ENCODE assay signal across 12 mouse cellular contexts in genomic region chr13:104094531-104095385, GRCm38 (mm10). TPM values are rescaled to one million over a fixed set of nuclear protein-coding genes. Genes with fewer than 3 reads are reported as not detected.
DNase-seq lines count a peak whose midpoint lies in the region; ATAC-seq and TF ChIP-seq lines count a peak whose summit lies in the region.
"Had no signal": no experiment of that assay in that cellular context is flagged by ENCODE, and none has a peak within 500 bp of the region (broad histone marks: within the 10 kb centered on the region; RNA-seq: fewer than 3 reads in every experiment).

No protein-coding gene starts in this region.

- H3K27ac ChIP-seq in heart, embryonic 12.5 days (ENCODE audit: poor library complexity, severe bottlenecking) = peak overlapping the region; percentile 8; the same call in 1 of the 2 replicates
- H3K27ac ChIP-seq in lung, embryonic 14.5 days (ENCODE audit: low read depth) = no peak overlapping the region
- H3K27ac ChIP-seq in kidney, embryonic 16.5 days (ENCODE audit: low read length) = no peak overlapping the region
- H3K27ac ChIP-seq: embryonic facial prominence, embryonic 13.5 days; hindbrain, embryonic 14.5 days; stomach, embryonic 15.5 days had no signal

- no peak overlapping the region for H3K4me3 ChIP-seq in heart, embryonic 12.5 days
- no peak overlapping the region for H3K4me3 ChIP-seq in lung, embryonic 14.5 days (ENCODE audit: low read depth, low read length)
- no peak overlapping the region for H3K4me3 ChIP-seq in kidney, embryonic 16.5 days (ENCODE audit: low read length)
- H3K4me3 ChIP-seq: embryonic facial prominence, embryonic 13.5 days; stomach, embryonic 15.5 days had no signal

- peak; percentile 89 for DNase-seq in 416B (ENCODE audit: low read depth)
- DNase-seq in NIH3T3 (ENCODE audit: low read depth) = peak; percentile 89
- no peak for DNase-seq in lung, embryonic 14.5 days
- DNase-seq in right cerebral cortex, adult 2 months (ENCODE audit: low spot score in 2 of 2) = no peak
- DNase-seq in spleen, postnatal 10 days (ENCODE audit: low spot score in 2 of 2) = no peak
- DNase-seq in B cell, adult 2 months = no peak
- DNase-seq: layer of hippocampus, postnatal 36 days had no signal

- H3K36me3 ChIP-seq in heart, embryonic 12.5 days = no peaks in the 10 kb centered on the region
- H3K36me3 ChIP-seq in lung, embryonic 14.5 days (ENCODE audit: insufficient read depth) = 0 out of 2 replicates have a peak, but pooled peaks cover 2% of the 10 kb centered on the region
- H3K36me3 ChIP-seq in kidney, embryonic 16.5 days (ENCODE audit: insufficient read depth, low read length) = no peaks in the 10 kb centered on the region
- H3K36me3 ChIP-seq: embryonic facial prominence, embryonic 13.5 days; stomach, embryonic 15.5 days had no signal

- H3K9me3 ChIP-seq in heart, embryonic 12.5 days (replicated peaks) = no peaks in the 10 kb centered on the region
- H3K9me3 ChIP-seq in lung, embryonic 14.5 days (ENCODE audit: low read depth, low read length) = no peaks in the 10 kb centered on the region
- H3K9me3 ChIP-seq in kidney, embryonic 16.5 days (ENCODE audit: low read length) = no peaks in the 10 kb centered on the region
- H3K9me3 ChIP-seq: embryonic facial prominence, embryonic 13.5 days; stomach, embryonic 15.5 days had no signal

- H3K9ac ChIP-seq in heart, embryonic 12.5 days = no peak overlapping the region
- H3K9ac ChIP-seq in lung, embryonic 14.5 days = no peak overlapping the region
- no peak overlapping the region for H3K9ac ChIP-seq in kidney, embryonic 16.5 days (replicated peaks; ENCODE audit: low read length)
- H3K9ac ChIP-seq: embryonic facial prominence, embryonic 13.5 days; hindbrain, embryonic 14.5 days; stomach, embryonic 15.5 days had no signal

- no peak for TF ChIP-seq CTCF in lung, embryonic 14.5 days (IDR thresholded peaks at IDR 0.05; ENCODE audit: low read depth)

- peaks cover 35% of the 10 kb centered on the region for H3K4me1 ChIP-seq in heart, embryonic 12.5 days (replicated peaks)
- H3K4me1 ChIP-seq in lung, embryonic 14.5 days (ENCODE audit: insufficient read depth) = peaks cover 7% of the 10 kb centered on the region
- H3K4me1 ChIP-seq in kidney, embryonic 16.5 days (ENCODE audit: insufficient read depth, low read length) = no peaks in the 10 kb centered on the region
- H3K4me1 ChIP-seq: stomach, embryonic 15.5 days had no signal

- WGBS in heart, embryonic 12.5 days = 74% methylated on average over 11 of the region's 11 CpGs
- 69% methylated on average over 11 of the region's 11 CpGs for whole genome bisulfite sequencing in lung, embryonic 14.5 days
- 74% methylated on average over 11 of the region's 11 CpGs for WGBS in kidney, embryonic 16.5 days

- no peaks in the 10 kb centered on the region for H3K27me3 ChIP-seq in heart, embryonic 12.5 days (replicated peaks)
- H3K27me3 ChIP-seq in lung, embryonic 14.5 days (ENCODE audit: insufficient read depth, low read length) = no peaks in the 10 kb centered on the region
- H3K27me3 ChIP-seq in kidney, embryonic 16.5 days (ENCODE audit: insufficient read depth, low read length) = no peaks in the 10 kb centered on the region
- H3K27me3 ChIP-seq: embryonic facial prominence, embryonic 13.5 days; stomach, embryonic 15.5 days had no signal

- H3K4me2 ChIP-seq in heart, embryonic 12.5 days = no peak overlapping the region
- H3K4me2 ChIP-seq in lung, embryonic 14.5 days = no peak overlapping the region
- no peak overlapping the region for H3K4me2 ChIP-seq in kidney, embryonic 16.5 days (replicated peaks; ENCODE audit: low read depth, low read length)
- H3K4me2 ChIP-seq: embryonic facial prominence, embryonic 13.5 days; hindbrain, embryonic 14.5 days; stomach, embryonic 15.5 days had no signal

- peak; percentile 90 for ATAC-seq in heart, embryonic 12.5 days (ENCODE audit: insufficient number of reproducible peaks, low FRiP score)
- ATAC-seq in lung, embryonic 14.5 days (ENCODE audit: insufficient read depth) = peak; percentile 28; the same call in 1 of the 2 replicates
- no peak for ATAC-seq in kidney, embryonic 16.5 days (ENCODE audit: low FRiP score, low TSS enrichment)

RNA-seq across cellular contexts. Expression of gene Nln, which starts 14.7 kb away (rescaled TPM):
- polyA plus RNA-seq in heart, embryonic 12.5 days (2016; fragmentation: Nextera tagmentation; extraction: Ambion mirVana) = 25.7 and 26.9 TPM in 2 replicates
- 23.3 and 24.8 TPM in 2 replicates for polyA plus RNA-seq in lung, embryonic 14.5 days (2014; fragmentation: Nextera tagmentation; extraction: Ambion mirVana)
- polyA plus RNA-seq in kidney, embryonic 16.5 days (2015; fragmentation: Nextera tagmentation; extraction: Ambion mirVana) = 19.7 and 20.5 TPM in 2 replicates

RNA-seq across cellular contexts. Expression of gene Sgtb, which starts 14.8 kb away (rescaled TPM):
- polyA plus RNA-seq in heart, embryonic 12.5 days (2016; fragmentation: Nextera tagmentation; extraction: Ambion mirVana) = 2.5 and 3.5 TPM in 2 replicates
- 5.5 and 6.3 TPM in 2 replicates for polyA plus RNA-seq in lung, embryonic 14.5 days (2014; fragmentation: Nextera tagmentation; extraction: Ambion mirVana)
- polyA plus RNA-seq in kidney, embryonic 16.5 days (2015; fragmentation: Nextera tagmentation; extraction: Ambion mirVana) = 6.7 and 7.1 TPM in 2 replicates

Comparison
In these comparisons a context has a peak if more than half of its experiments do, and no peak if none do; other contexts are left out.
1. DNase-seq: peak in 416B (single experiment) and NIH3T3 (single experiment); none in lung, embryonic 14.5 days (single experiment), right cerebral cortex, adult 2 months (0 of 2), spleen, postnatal 10 days (0 of 2) and B cell, adult 2 months (0 of 2).